31 mouse cellular contexts compared by ENCODE assay signal in genomic region chr13:91155429-91156207, GRCm38 (mm10).
DNase-seq lines count a peak whose midpoint lies in the region; ATAC-seq and TF ChIP-seq lines count a peak whose summit lies in the region.
"Had no signal": no experiment of that assay in that cellular context is flagged by ENCODE, and none has a peak within 500 bp of the region (broad histone marks: within the 10 kb centered on the region; RNA-seq: fewer than 3 reads in every experiment).

No protein-coding gene starts in this region.

- TF ChIP-seq CTCF in CH12.LX (conservative IDR thresholded peaks at IDR 0.05 in 1 of 2, IDR thresholded peaks at IDR 0.05 in 1 of 2; ENCODE audit: low read depth in 2 of 2, low read length in 2 of 2), result peak in 1 of 2 experiments; percentile 21; a peak in 1 of 4 replicates

- no peak for TF ChIP-seq POLR2A in CH12.LX (IDR thresholded peaks at IDR 0.05; ENCODE audit: low read depth, low read length)

- no peak overlapping the region for H3K4me3 ChIP-seq in forebrain, embryonic 13.5 days
- H3K4me3 ChIP-seq in forebrain, embryonic 10.5 days, result no peak overlapping the region
- H3K4me3 ChIP-seq in CH12.LX (replicated peaks in 1 of 3; ENCODE audit: low read depth in 2 of 3, low read length in 2 of 3, poor library complexity in 1 of 3), result no peak overlapping the region
- H3K4me3 ChIP-seq: embryonic facial prominence, embryonic 10.5 days; embryonic facial prominence, embryonic 15.5 days; gastrocnemius, adult 2 months; heart, embryonic 13.5 days; intestine, embryonic 15.5 days; midbrain, embryonic 10.5 days; midbrain, embryonic 15.5 days; neural tube, embryonic 15.5 days had no signal

- H3K27ac ChIP-seq in forebrain, embryonic 13.5 days, result no peak overlapping the region
- H3K27ac ChIP-seq in forebrain, embryonic 10.5 days, result no peak overlapping the region
- H3K27ac ChIP-seq in CH12.LX (ENCODE audit: insufficient read depth, low read depth), result no peak overlapping the region
- H3K27ac ChIP-seq: embryonic facial prominence, embryonic 10.5 days; embryonic facial prominence, embryonic 15.5 days; gastrocnemius, adult 2 months; heart, embryonic 13.5 days; hindbrain, postnatal 0 days; intestine, embryonic 15.5 days; liver, embryonic 14.5 days; macrophage; midbrain, embryonic 10.5 days; midbrain, embryonic 15.5 days; neural tube, embryonic 15.5 days had no signal

- no peaks in the 10 kb centered on the region for H3K27me3 ChIP-seq in forebrain, embryonic 13.5 days
- no peaks in the 10 kb centered on the region for H3K27me3 ChIP-seq in forebrain, embryonic 10.5 days (ENCODE audit: poor library complexity, severe bottlenecking)
- H3K27me3 ChIP-seq in CH12.LX (replicated peaks), result no peaks in the 10 kb centered on the region
- H3K27me3 ChIP-seq: embryonic facial prominence, embryonic 15.5 days; heart, embryonic 13.5 days; intestine, embryonic 15.5 days; midbrain, embryonic 15.5 days; neural tube, embryonic 15.5 days had no signal

- H3K4me2 ChIP-seq in forebrain, embryonic 13.5 days, result no peak overlapping the region
- H3K4me2 ChIP-seq in CH12.LX (ENCODE audit: insufficient read depth, low read depth, poor library complexity, severe bottlenecking), result no peak overlapping the region
- H3K4me2 ChIP-seq: embryonic facial prominence, embryonic 15.5 days; heart, embryonic 13.5 days; intestine, embryonic 15.5 days; midbrain, embryonic 15.5 days; neural tube, embryonic 15.5 days had no signal

- dilution Hi-C loops in CH12.LX (cut with MboI; ENCODE audit: extremely low pct_ligation_motif_present, extremely low pct_unique_long_range_greater_than_20kb, low sequenced_read_pairs), result no loop called here

- no peaks in the 10 kb centered on the region for H3K9me3 ChIP-seq in forebrain, embryonic 13.5 days (replicated peaks)
- H3K9me3 ChIP-seq in forebrain, embryonic 10.5 days, result no peaks in the 10 kb centered on the region
- H3K9me3 ChIP-seq in CH12.LX (replicated peaks; ENCODE audit: low read length), result no peaks in the 10 kb centered on the region
- H3K9me3 ChIP-seq: embryonic facial prominence, embryonic 10.5 days; embryonic facial prominence, embryonic 15.5 days; G1E; heart, embryonic 13.5 days; intestine, embryonic 15.5 days; midbrain, embryonic 10.5 days; midbrain, embryonic 15.5 days; neural tube, embryonic 15.5 days had no signal

- H3K9ac ChIP-seq in forebrain, embryonic 13.5 days, result no peak overlapping the region
- H3K9ac ChIP-seq in CH12.LX (ENCODE audit: insufficient read depth, low read depth), result no peak overlapping the region
- H3K9ac ChIP-seq: embryonic facial prominence, embryonic 15.5 days; heart, embryonic 13.5 days; intestine, embryonic 15.5 days; liver, embryonic 14.5 days; midbrain, embryonic 15.5 days; neural tube, embryonic 15.5 days had no signal

- H3K36me3 ChIP-seq in forebrain, embryonic 13.5 days (ENCODE audit: poor library complexity, severe bottlenecking), result no peaks in the 10 kb centered on the region
- no peaks in the 10 kb centered on the region for H3K36me3 ChIP-seq in forebrain, embryonic 10.5 days (replicated peaks)
- no peaks in the 10 kb centered on the region for H3K36me3 ChIP-seq in CH12.LX (replicated peaks in 1 of 2; ENCODE audit: control insufficient read depth in 1 of 2, insufficient read depth in 1 of 2, low read length in 1 of 2)
- H3K36me3 ChIP-seq: embryonic facial prominence, embryonic 10.5 days; embryonic facial prominence, embryonic 15.5 days; heart, embryonic 13.5 days; intestine, embryonic 15.5 days; midbrain, embryonic 10.5 days; midbrain, embryonic 15.5 days; neural tube, embryonic 15.5 days had no signal

- TF ChIP-seq EP300 in CH12.LX (IDR thresholded peaks at IDR 0.05; ENCODE audit: low read length), result no peak

- H3K4me1 ChIP-seq in forebrain, embryonic 13.5 days, result peaks cover 4% of the 10 kb centered on the region; the same call in 1 of the 2 replicates
- H3K4me1 ChIP-seq in forebrain, embryonic 10.5 days, result no peaks in the 10 kb centered on the region
- H3K4me1 ChIP-seq in CH12.LX (ENCODE audit: control insufficient read depth in 1 of 2, insufficient read depth in 2 of 2), result no peaks in the 10 kb centered on the region
- H3K4me1 ChIP-seq: heart, embryonic 13.5 days; intestine, embryonic 15.5 days; midbrain, embryonic 10.5 days; midbrain, embryonic 15.5 days; neural tube, embryonic 15.5 days had no signal

- no peaks in the 10 kb centered on the region for H3K79me2 ChIP-seq in CH12.LX (replicated peaks; ENCODE audit: control insufficient read depth, extremely low read depth, insufficient read depth, poor library complexity, severe bottlenecking)

- peak; percentile 62 for ATAC-seq in forebrain, embryonic 13.5 days
- peak; percentile 58 for ATAC-seq in common myeloid progenitor, adult 5-6 weeks (replicated peaks; ENCODE audit: low read depth, poor library complexity, severe bottlenecking)
- peak; percentile 60 for ATAC-seq in megakaryocyte progenitor cell, adult 5-6 weeks (replicated peaks; ENCODE audit: poor library complexity)
- ATAC-seq: hindbrain, postnatal 0 days; midbrain, embryonic 15.5 days had no signal

- TF ChIP-seq RAD21 in CH12.LX (IDR thresholded peaks at IDR 0.05; ENCODE audit: low read depth, low read length), result no peak

- 68% methylated on average over 4 of the region's 4 CpGs for WGBS in forebrain, embryonic 13.5 days
- 80% methylated on average over 4 of the region's 4 CpGs for WGBS in forebrain, embryonic 10.5 days

- no peak for DNase-seq in forebrain, embryonic 10.5 days (ENCODE audit: extremely low spot score, low spot score)
- DNase-seq in CH12.LX (ENCODE audit: extremely low read depth), result peak; percentile 3
- no peak for DNase-seq in kidney, postnatal 10 days
- DNase-seq in gastrocnemius, adult 18-20 months (ENCODE audit: low spot score), result no peak
- DNase-seq: adrenal gland, adult 8-10 months; cerebellum, adult 11 months; cerebellum, adult 9-11 months; gastrocnemius, adult 2 months; gastrocnemius, postnatal 36 days; heart, postnatal 10 days; layer of hippocampus, adult 9-11 months; liver; lung, adult 2 months; lung, postnatal 10 days; retina, postnatal 1 day; right cerebral cortex, postnatal 14 days; thymus, postnatal 4 days had no signal

- in situ Hi-C loops in CH12.LX (cut with MboI; ENCODE audit: low pct_ligation_motif_present, low pct_unique_long_range_greater_than_20kb, low sequenced_read_pairs), result no loop called here

TF ChIP-seq in CH12.LX, 34 proteins besides CTCF, POLR2A, EP300 and RAD21:
- TF ChIP-seq ZC3H11A (IDR thresholded peaks at IDR 0.05; ENCODE audit: low read depth, low read length) (no peak), TBP (conservative IDR thresholded peaks at IDR 0.05; ENCODE audit: low read depth, low read length) (no peak), BHLHE40 (IDR thresholded peaks at IDR 0.05; ENCODE audit: low read depth, low read length) (no peak), IRF4 (IDR thresholded peaks at IDR 0.05; ENCODE audit: low read depth, low read length) (no peak), RCOR1 (conservative IDR thresholded peaks at IDR 0.05; ENCODE audit: low read depth, low read length) (no peak), ZNF384 (IDR thresholded peaks at IDR 0.05; ENCODE audit: low read depth, low read length) (no peak), CHD2 (IDR thresholded peaks at IDR 0.05; ENCODE audit: low read length) (no peak), ETS1 (conservative IDR thresholded peaks at IDR 0.05; ENCODE audit: low read depth, low read length) (no peak), JUND (conservative IDR thresholded peaks at IDR 0.05; ENCODE audit: low read depth, low read length) (no peak), KAT2A (IDR thresholded peaks at IDR 0.05; ENCODE audit: insufficient replicate concordance, low read length) (no peak), JUN (IDR thresholded peaks at IDR 0.05; ENCODE audit: insufficient read depth, low read depth, low read length) (no peak), USF2 (conservative IDR thresholded peaks at IDR 0.05; ENCODE audit: low read depth, low read length) (no peak), HCFC1 (IDR thresholded peaks at IDR 0.05; ENCODE audit: low read depth, low read length) (no peak), TCF12 (IDR thresholded peaks at IDR 0.05; ENCODE audit: low read depth, low read length) (no peak), UBTF (IDR thresholded peaks at IDR 0.05; ENCODE audit: low read depth, low read length) (no peak), MXI1 (IDR thresholded peaks at IDR 0.05; ENCODE audit: low read depth, low read length) (no peak), MAFK (IDR thresholded peaks at IDR 0.05; ENCODE audit: insufficient replicate concordance, low read length) (no peak), ELF1 (IDR thresholded peaks at IDR 0.05; ENCODE audit: low read depth, low read length) (no peak)
